Mouse (Mus musculus) bone marrow macrophage, adult 2 months (primary cell): ENCODE data around the gene Clec1a. TPM values are rescaled to one million over a fixed set of nuclear protein-coding genes. Genes with fewer than 3 reads are reported as not detected.

Source experiments
- H3K27ac ChIP-seq: 2 replicates; pipeline ENCODE4 v1.5.1; 2012; ENCODE audit warnings: low read depth, low read length; ENCODE audit not compliant: insufficient read depth
- H3K4me1 ChIP-seq: 2 replicates; pipeline ENCODE4 v1.6.1; 2012; ENCODE audit warnings: low read length; ENCODE audit not compliant: control insufficient read depth, insufficient read depth
- H3K4me3 ChIP-seq: 2 replicates; pipeline ENCODE4 v1.5.1; 2012; ENCODE audit warnings: mild to moderate bottlenecking, low read length, moderate library complexity; ENCODE audit not compliant: insufficient read depth
- CTCF ChIP-seq: IDR thresholded peaks from 2 replicates; pipeline ENCODE4 v1.5.1; 2012; ENCODE audit warnings: low read depth, mild to moderate bottlenecking, low read length, moderate library complexity
- POLR2A ChIP-seq: IDR thresholded peaks from 2 replicates; pipeline ENCODE4 v1.6.1; 2012; ENCODE audit warnings: mild to moderate bottlenecking, low read depth, low read length, borderline replicate concordance
- polyA plus RNA-seq: library from polyadenylated mRNA; stranded (reverse); fragments of >200 nt; gene quantifications from 2 replicates; pipeline ENCODE4 v1.2.4, GENCODE M21; 2012; ENCODE audit not compliant: missing spikeins, insufficient read depth, insufficient read length

Clec1a gene
- polyA plus RNA-seq, 1 experiment: 0.46 TPM

GRCm38 (mm10) chr6:129385000-129385399, 66.8 kb downstream of the Clec1a start:
- Histone ChIP-seq H3K4me3 (no peak overlapping the region), H3K27ac (no peak overlapping the region), H3K4me1 (peaks cover 4% of the 10 kb centered on the region)
- TF ChIP-seq CTCF (no peak), POLR2A (no peak)

GRCm38 (mm10) chr6:129383466-129383865, 68.3 kb downstream of the Clec1a start:
- Histone ChIP-seq H3K27ac (no peak overlapping the region), H3K4me3 (no peak overlapping the region), H3K4me1 (peaks cover 4% of the 10 kb centered on the region)
- TF ChIP-seq CTCF: no peak
- TF ChIP-seq POLR2A: no peak

GRCm38 (mm10) chr6:129381736-129382135, 70.1 kb downstream of the Clec1a start:
- Histone ChIP-seq H3K27ac (no peak overlapping the region), H3K4me3 (no peak overlapping the region), H3K4me1 (no peaks in the 10 kb centered on the region)
- TF ChIP-seq POLR2A (no peak), CTCF (no peak)

- TF ChIP-seq CTCF (no peak), POLR2A (no peak)
- no peaks in the 10 kb centered on the region for H3K4me1 ChIP-seq
- H3K4me3 ChIP-seq: no peak overlapping the region
- H3K27ac ChIP-seq: no peak overlapping the region
Observed at GRCm38 (mm10) chr6:129380454-129380853, 71.3 kb downstream of the Clec1a start.

- Histone ChIP-seq H3K4me1 (peaks cover 8% of the 10 kb centered on the region), H3K27ac (no peak overlapping the region), H3K4me3 (no peak overlapping the region)
- TF ChIP-seq CTCF (no peak), POLR2A (no peak)
Observed at GRCm38 (mm10) chr6:129374937-129375471, 76.8 kb downstream of the Clec1a start.

Other genes with a start within 250 kb of the Clec1a start
- gene Cd69, start 176.6 kb downstream of the Clec1a start, polyA plus RNA-seq: 1.7 and 2.1 TPM in 2 replicates
- gene 4922502D21Rik, start 120.2 kb downstream of the Clec1a start, polyA plus RNA-seq: not detected in 2 replicates
- 600 and 634 TPM in 2 replicates for gene Clec12a, start 109.3 kb downstream of the Clec1a start, polyA plus RNA-seq
- not detected in 2 replicates for gene Clec12b, start 66.1 kb downstream of the Clec1a start, polyA plus RNA-seq
- gene Clec1b, start 54.7 kb downstream of the Clec1a start, polyA plus RNA-seq: 2.4 and 2.7 TPM in 2 replicates
- 0.24 and 0.84 TPM in 2 replicates for gene Clec9a, start 43.1 kb downstream of the Clec1a start, polyA plus RNA-seq
- not detected in 2 replicates for gene Olr1, start 55.2 kb upstream of the Clec1a start, polyA plus RNA-seq
- not detected in 2 replicates for gene Tmem52b, start 60.6 kb upstream of the Clec1a start, polyA plus RNA-seq
- gene Gabarapl1, start 81.2 kb upstream of the Clec1a start, polyA plus RNA-seq: 115 and 118 TPM in 2 replicates
- not detected in 2 replicates for gene Klre1, start 125.9 kb upstream of the Clec1a start, polyA plus RNA-seq
- not detected in 2 replicates for gene Klrd1, start 139.8 kb upstream of the Clec1a start, polyA plus RNA-seq
- gene Klrk1, start 171.9 kb upstream of the Clec1a start, polyA plus RNA-seq: 0.92 and 1.3 TPM in 2 replicates
- gene Klrc3, start 191.3 kb upstream of the Clec1a start, polyA plus RNA-seq: not detected in 2 replicates
- not detected in 2 replicates for gene Klrc2, start 208.7 kb upstream of the Clec1a start, polyA plus RNA-seq
- gene Klrc1, start 227.0 kb upstream of the Clec1a start, polyA plus RNA-seq: not detected in 2 replicates